8 mouse cellular contexts compared by ENCODE assay signal in genomic region chr4:137730134-137730533, GRCm38 (mm10).
DNase-seq lines count a peak whose midpoint lies in the region; ATAC-seq and TF ChIP-seq lines count a peak whose summit lies in the region.

No protein-coding gene starts in this region.

- DNase-seq in MN1 (ENCODE audit: low spot score), result peak; percentile 92
- peak; percentile 89 to 94 for DNase-seq in cerebellum, adult 2 months
- peak; percentile 93 for DNase-seq in forebrain, postnatal 0 days
- DNase-seq in layer of hippocampus, adult 9-11 months, result peak; percentile 82
- peak; percentile 93 for DNase-seq in lung, postnatal 10 days
- DNase-seq in ovary, postnatal 36 days (ENCODE audit: low spot score), result peak; percentile 85
- DNase-seq in thymus, postnatal 10 days (ENCODE audit: low spot score in 2 of 2), result peak; percentile 34 to 76

- no peak overlapping the region for H3K4me2 ChIP-seq in forebrain, postnatal 0 days (ENCODE audit: low read depth)
- H3K4me2 ChIP-seq in hindbrain, embryonic 12.5 days (replicated peaks), result no peak overlapping the region

- peak; percentile 72 for ATAC-seq in forebrain, postnatal 0 days
- peak; percentile 53; the same call in 1 of the 2 replicates for ATAC-seq in hindbrain, embryonic 12.5 days (ENCODE audit: low FRiP score)

- WGBS in cerebellum, adult 2 months, result 8% methylated on average over 3 of the region's 3 CpGs
- 13% methylated on average over 3 of the region's 3 CpGs for WGBS in forebrain, postnatal 0 days
- WGBS in hindbrain, embryonic 12.5 days, result 29% methylated on average over 3 of the region's 3 CpGs

- TF ChIP-seq CTCF in cerebellum, adult 2 months (IDR thresholded peaks at IDR 0.05; ENCODE audit: borderline replicate concordance, insufficient read depth, low read depth, low read length), result peak; percentile 97
- peak; percentile 99 for TF ChIP-seq CTCF in forebrain, postnatal 0 days (IDR thresholded peaks at IDR 0.05; ENCODE audit: low read depth)

- H3K9me3 ChIP-seq in forebrain, postnatal 0 days (ENCODE audit: low read length), result no peaks in the 10 kb centered on the region
- no peaks in the 10 kb centered on the region for H3K9me3 ChIP-seq in hindbrain, embryonic 12.5 days (replicated peaks)

- H3K36me3 ChIP-seq in forebrain, postnatal 0 days (ENCODE audit: insufficient read depth), result no peaks in the 10 kb centered on the region
- no peaks in the 10 kb centered on the region for H3K36me3 ChIP-seq in hindbrain, embryonic 12.5 days

- H3K4me3 ChIP-seq in cerebellum, adult 2 months (replicated peaks; ENCODE audit: insufficient read depth, low read depth, low read length), result no peak overlapping the region
- no peak overlapping the region for H3K4me3 ChIP-seq in forebrain, postnatal 0 days (ENCODE audit: low read depth, low read length)
- H3K4me3 ChIP-seq in hindbrain, embryonic 12.5 days, result no peak overlapping the region

- no peaks in the 10 kb centered on the region for H3K27me3 ChIP-seq in cerebellum, adult 2 months (ENCODE audit: control insufficient read depth, insufficient read depth, low read length)
- H3K27me3 ChIP-seq in forebrain, postnatal 0 days (ENCODE audit: insufficient read depth, low read length), result no peaks in the 10 kb centered on the region
- peaks cover 39% of the 10 kb centered on the region for H3K27me3 ChIP-seq in hindbrain, embryonic 12.5 days

- no peak for TF ChIP-seq POLR2A in cerebellum, adult 2 months (IDR thresholded peaks at IDR 0.05; ENCODE audit: borderline replicate concordance, insufficient read depth, low read length)

- H3K27ac ChIP-seq in cerebellum, adult 2 months (ENCODE audit: insufficient read depth, low read length), result 0 out of 2 replicates have a peak overlapping the region, but pooled peaks have one; percentile 15
- H3K27ac ChIP-seq in forebrain, postnatal 0 days (ENCODE audit: low read depth, low read length), result no peak overlapping the region
- H3K27ac ChIP-seq in hindbrain, embryonic 12.5 days, result no peak overlapping the region

- peaks cover 59% of the 10 kb centered on the region for H3K4me1 ChIP-seq in cerebellum, adult 2 months (ENCODE audit: control insufficient read depth, insufficient read depth, low read length)
- peaks cover 11% of the 10 kb centered on the region; the same call in 1 of the 2 replicates for H3K4me1 ChIP-seq in forebrain, postnatal 0 days (ENCODE audit: insufficient read depth)
- H3K4me1 ChIP-seq in hindbrain, embryonic 12.5 days, result peaks cover 38% of the 10 kb centered on the region

- H3K9ac ChIP-seq in forebrain, postnatal 0 days, result no peak overlapping the region
- H3K9ac ChIP-seq in hindbrain, embryonic 12.5 days, result peak overlapping the region; percentile 23; the same call in 1 of the 2 replicates
